Comparison of ENCODE assay signal across 8 mouse cellular contexts in genomic region chr12:110687894-110688734, GRCm38 (mm10). TPM values are rescaled to one million over a fixed set of nuclear protein-coding genes. Genes with fewer than 3 reads are reported as not detected.
A peak's percentile ranks its signal among the peaks of the same experiment; 100 is the strongest.
DNase-seq lines count a peak whose midpoint lies in the region; ATAC-seq and TF ChIP-seq lines count a peak whose summit lies in the region.

No protein-coding gene starts in this region.

- peak overlapping the region; percentile 40; the same call in 1 of the 2 replicates for H3K27ac ChIP-seq in forebrain, embryonic 13.5 days
- no peak overlapping the region for H3K27ac ChIP-seq in forebrain, embryonic 11.5 days (ENCODE audit: low read depth, low read length)
- H3K27ac ChIP-seq in testis, adult 2 months (ENCODE audit: control insufficient read depth, insufficient read depth, low read depth, low read length), result peak overlapping the region; percentile 27; the same call in 1 of the 2 replicates

- no peaks in the 10 kb centered on the region for H3K9me3 ChIP-seq in forebrain, embryonic 13.5 days (replicated peaks)
- H3K9me3 ChIP-seq in forebrain, embryonic 11.5 days (ENCODE audit: control insufficient read depth, low read length), result no peaks in the 10 kb centered on the region

- peaks cover 67% of the 10 kb centered on the region for H3K36me3 ChIP-seq in forebrain, embryonic 13.5 days (ENCODE audit: poor library complexity, severe bottlenecking)
- H3K36me3 ChIP-seq in forebrain, embryonic 11.5 days (ENCODE audit: control insufficient read depth, insufficient read depth, low read length), result peaks cover 21% of the 10 kb centered on the region
- peaks cover 6% of the 10 kb centered on the region for H3K36me3 ChIP-seq in testis, adult 2 months (ENCODE audit: control insufficient read depth, insufficient read depth, low read length)

- TF ChIP-seq POLR2A in testis, adult 2 months (IDR thresholded peaks at IDR 0.05; ENCODE audit: control insufficient read depth, low read depth, low read length), result no peak

- no peak overlapping the region for H3K4me2 ChIP-seq in forebrain, embryonic 13.5 days
- no peak overlapping the region for H3K4me2 ChIP-seq in forebrain, embryonic 11.5 days (ENCODE audit: low read depth, low read length, severe bottlenecking)

- no peak overlapping the region for H3K4me3 ChIP-seq in forebrain, embryonic 13.5 days
- H3K4me3 ChIP-seq in forebrain, embryonic 11.5 days (ENCODE audit: low read depth, low read length), result no peak overlapping the region
- no peak overlapping the region for H3K4me3 ChIP-seq in testis, adult 2 months (ENCODE audit: control insufficient read depth, low read depth, low read length)

- 73% methylated on average over 12 of the region's 12 CpGs for WGBS in forebrain, embryonic 13.5 days
- 84% methylated on average over 12 of the region's 12 CpGs for WGBS in forebrain, embryonic 11.5 days

- ATAC-seq in forebrain, embryonic 13.5 days, result peak; percentile 57; the same call in 1 of the 2 replicates
- ATAC-seq in forebrain, embryonic 11.5 days (replicated peaks; ENCODE audit: low FRiP score), result no peak

- peaks cover 7% of the 10 kb centered on the region; the same call in 1 of the 2 replicates for H3K4me1 ChIP-seq in forebrain, embryonic 13.5 days
- H3K4me1 ChIP-seq in forebrain, embryonic 11.5 days (replicated peaks; ENCODE audit: control insufficient read depth, insufficient read depth, low read length), result no peaks in the 10 kb centered on the region
- H3K4me1 ChIP-seq in testis, adult 2 months (ENCODE audit: control insufficient read depth, insufficient read depth, low read length), result peaks cover 3% of the 10 kb centered on the region

- no peak overlapping the region for H3K9ac ChIP-seq in forebrain, embryonic 13.5 days
- no peak overlapping the region for H3K9ac ChIP-seq in forebrain, embryonic 11.5 days (ENCODE audit: low read length)

- no peaks in the 10 kb centered on the region for H3K27me3 ChIP-seq in forebrain, embryonic 13.5 days
- H3K27me3 ChIP-seq in forebrain, embryonic 11.5 days (ENCODE audit: control insufficient read depth, insufficient read depth, low read length), result no peaks in the 10 kb centered on the region
- H3K27me3 ChIP-seq in testis, adult 2 months (ENCODE audit: control insufficient read depth, insufficient read depth, low read length), result no peaks in the 10 kb centered on the region

- DNase-seq in forebrain, embryonic 11.5 days (ENCODE audit: low spot score), result no peak
- DNase-seq in Muller cell, postnatal 12 days (ENCODE audit: inconsistent ontology term), result peak; percentile 81
- DNase-seq in gonadal fat pad, adult 2 months (ENCODE audit: low read depth), result peak; percentile 30
- DNase-seq in kidney, adult 8-10 months, result peak; percentile 77 to 82
- DNase-seq in lung, postnatal 10 days, result peak; percentile 84
- DNase-seq in spleen, postnatal 14 days (ENCODE audit: low spot score in 2 of 2), result no peak

- no peak for TF ChIP-seq CTCF in testis, adult 2 months (IDR thresholded peaks at IDR 0.05; ENCODE audit: control insufficient read depth, insufficient read depth, insufficient replicate concordance, low read depth, low read length)

RNA-seq across cellular contexts. Expression of gene 1700001K19Rik, which starts 5.7 kb away (rescaled TPM):
- polyA plus RNA-seq in forebrain, embryonic 13.5 days (2015; fragmentation: Nextera tagmentation; extraction: Ambion mirVana), result 0.25 and 0.53 TPM in 2 replicates
- 0.27 TPM in 1 of 2 replicates, not detected in the other for polyA plus RNA-seq in forebrain, embryonic 11.5 days (2014; fragmentation: Nextera tagmentation; extraction: Ambion mirVana)
- polyA plus RNA-seq in gonadal fat pad, adult 2 months (2012; rRNA removed), result 3.4 and 5.2 TPM in 2 replicates
- polyA plus RNA-seq in testis, adult 2 months (2012; rRNA removed), result 745 and 752 TPM in 2 replicates

RNA-seq across cellular contexts. Expression of gene Hsp90aa1, which starts 14.4 kb away (rescaled TPM):
- 1,477 and 1,490 TPM in 2 replicates for polyA plus RNA-seq in forebrain, embryonic 13.5 days (2015; fragmentation: Nextera tagmentation; extraction: Ambion mirVana)
- 1,424 and 1,481 TPM in 2 replicates for polyA plus RNA-seq in forebrain, embryonic 11.5 days (2014; fragmentation: Nextera tagmentation; extraction: Ambion mirVana)
- polyA plus RNA-seq in gonadal fat pad, adult 2 months (2012; rRNA removed), result 101 and 113 TPM in 2 replicates
- polyA plus RNA-seq in testis, adult 2 months (2012; rRNA removed), result 592 and 736 TPM in 2 replicates

RNA-seq across cellular contexts. Expression of gene Wdr20, which starts 49.6 kb away (rescaled TPM):
- polyA plus RNA-seq in forebrain, embryonic 13.5 days (2015; fragmentation: Nextera tagmentation; extraction: Ambion mirVana), result 26.9 and 29.9 TPM in 2 replicates
- 25.2 and 30.4 TPM in 2 replicates for polyA plus RNA-seq in forebrain, embryonic 11.5 days (2014; fragmentation: Nextera tagmentation; extraction: Ambion mirVana)
- polyA plus RNA-seq in gonadal fat pad, adult 2 months (2012; rRNA removed), result 20.5 and 20.9 TPM in 2 replicates
- polyA plus RNA-seq in testis, adult 2 months (2012; rRNA removed), result 15.0 and 17.0 TPM in 2 replicates

Comparison
In these comparisons a context has a peak if more than half of its experiments do, and no peak if none do; other contexts are left out.
1. DNase-seq: peak in Muller cell, postnatal 12 days (single experiment), gonadal fat pad, adult 2 months (single experiment), kidney, adult 8-10 months (2 of 2) and lung, postnatal 10 days (single experiment); none in forebrain, embryonic 11.5 days (single experiment) and spleen, postnatal 14 days (0 of 2).
2. RNA of gene 1700001K19Rik, which starts 5.7 kb away (polyA plus RNA-seq): 745 to 752 TPM in testis, adult 2 months; 3.4 to 5.2 TPM in gonadal fat pad, adult 2 months, 0.25 to 0.53 TPM in forebrain, embryonic 13.5 days and 0.27 TPM in forebrain, embryonic 11.5 days; every median in the first group is over 100 times any median in the second.